Mouse (Mus musculus): ENCODE measurements around the gene Zcchc18. TPM values are rescaled to one million over a fixed set of nuclear protein-coding genes. Genes with fewer than 3 reads are reported as not detected.

The Zcchc18 gene
- polyA plus RNA-seq, 2 experiments: 0.04 to 0.14 TPM

GRCm38 (mm10) chrX:136976424-136977084, 16.4 kb upstream of the Zcchc18 start, which contains the start of the genes Tmsb15l and Tmsb15b1:
TSS of gene Tmsb15l (minus strand) at chrX:136976869.
TSS of gene Tmsb15b1 (minus strand) at chrX:136976874.
- Histone ChIP-seq H3K4me3 (ENCODE audit: insufficient read depth in 1 of 2, low read depth in 2 of 2, low read length in 2 of 2) (peak within 1 kb of the TSS; percentile 25 to 34), H3K9me3 (ENCODE audit: control insufficient read depth, low read length) (no peaks in the 10 kb centered on the region), H3K4me1 (replicated peaks; ENCODE audit: control insufficient read depth in 2 of 2, insufficient read depth in 2 of 2, low read length in 1 of 2) (no peaks in the 10 kb centered on the region), H3K27ac (no peak within 1 kb of the TSS), H3K27me3 (ENCODE audit: control insufficient read depth, insufficient read depth, low read length) (no peaks in the 10 kb centered on the region), H3K9ac (replicated peaks) (no peak within 1 kb of the TSS), H3K36me3 (replicated peaks; ENCODE audit: control insufficient read depth, insufficient read depth, low read depth) (no peaks in the 10 kb centered on the region), H3K4me2 (ENCODE audit: low read depth) (peak within 1 kb of the TSS; percentile 24)
- 13% methylated on average over 15 of the region's 15 CpGs for WGBS (ENCODE audit: insufficient replicate concordance)
- DNase-seq (ENCODE audit: low read depth in 3 of 3, low spot score in 3 of 3) (peak; percentile 24 to 39 (median 28)), ATAC-seq (ENCODE audit: insufficient read depth) (peak; percentile 97)
- TF ChIP-seq EP300 (IDR thresholded peaks at IDR 0.05; ENCODE audit: low read depth): no peak
- no peak for TF ChIP-seq CTCF (IDR thresholded peaks at IDR 0.05; ENCODE audit: low read depth)

GRCm38 (mm10) chrX:136978616-136979015, 14.3 kb upstream of the Zcchc18 start:
- TF ChIP-seq CTCF (IDR thresholded peaks at IDR 0.05; ENCODE audit: low read depth) (peak; percentile 38; the same call in 1 of the 2 replicates), EP300 (IDR thresholded peaks at IDR 0.05; ENCODE audit: low read depth) (no peak)
- no peak overlapping the region for H3K4me2 ChIP-seq (ENCODE audit: low read depth)
- H3K4me3 ChIP-seq (ENCODE audit: insufficient read depth in 1 of 2, low read depth in 2 of 2, low read length in 2 of 2): no peak overlapping the region
- H3K9ac ChIP-seq (replicated peaks): no peak overlapping the region
- no peak for ATAC-seq (ENCODE audit: insufficient read depth)
- H3K4me1 ChIP-seq (replicated peaks; ENCODE audit: control insufficient read depth in 2 of 2, insufficient read depth in 2 of 2, low read length in 1 of 2): no peaks in the 10 kb centered on the region
- H3K27ac ChIP-seq: no peak overlapping the region
- no peaks in the 10 kb centered on the region for H3K9me3 ChIP-seq (ENCODE audit: control insufficient read depth, low read length)
- H3K36me3 ChIP-seq (replicated peaks; ENCODE audit: control insufficient read depth, insufficient read depth, low read depth): no peaks in the 10 kb centered on the region
- DNase-seq (ENCODE audit: low read depth in 3 of 3, low spot score in 3 of 3): no peak
- no peaks in the 10 kb centered on the region for H3K27me3 ChIP-seq (ENCODE audit: control insufficient read depth, insufficient read depth, low read length)

GRCm38 (mm10) chrX:136986039-136986438, 6.9 kb upstream of the Zcchc18 start:
- H3K4me1 ChIP-seq (replicated peaks; ENCODE audit: control insufficient read depth in 2 of 2, insufficient read depth in 2 of 2, low read length in 1 of 2): no peaks in the 10 kb centered on the region
- no peak overlapping the region for H3K4me2 ChIP-seq (ENCODE audit: low read depth)
- no peaks in the 10 kb centered on the region for H3K9me3 ChIP-seq (ENCODE audit: control insufficient read depth, low read length)
- H3K36me3 ChIP-seq (replicated peaks; ENCODE audit: control insufficient read depth, insufficient read depth, low read depth): no peaks in the 10 kb centered on the region
- H3K4me3 ChIP-seq (ENCODE audit: insufficient read depth in 1 of 2, low read depth in 2 of 2, low read length in 2 of 2): no peak overlapping the region
- no peak overlapping the region for H3K27ac ChIP-seq
- DNase-seq (ENCODE audit: low read depth in 3 of 3, low spot score in 3 of 3) (no peak), ATAC-seq (ENCODE audit: insufficient read depth) (no peak)
- no peak overlapping the region for H3K9ac ChIP-seq (replicated peaks)
- TF ChIP-seq CTCF (IDR thresholded peaks at IDR 0.05; ENCODE audit: low read depth) (no peak), EP300 (IDR thresholded peaks at IDR 0.05; ENCODE audit: low read depth) (no peak)
- H3K27me3 ChIP-seq (ENCODE audit: control insufficient read depth, insufficient read depth, low read length): no peaks in the 10 kb centered on the region; the same call in 1 of the 2 replicates

- Histone ChIP-seq H3K4me2 (ENCODE audit: low read depth) (no peak overlapping the region), H3K4me3 (ENCODE audit: insufficient read depth in 1 of 2, low read depth in 2 of 2, low read length in 2 of 2) (no peak overlapping the region), H3K27me3 (ENCODE audit: control insufficient read depth, insufficient read depth, low read length) (peaks cover 12% of the 10 kb centered on the region), H3K9ac (replicated peaks) (no peak overlapping the region), H3K9me3 (ENCODE audit: control insufficient read depth, low read length) (no peaks in the 10 kb centered on the region), H3K4me1 (replicated peaks; ENCODE audit: control insufficient read depth in 2 of 2, insufficient read depth in 2 of 2, low read length in 1 of 2) (no peaks in the 10 kb centered on the region), H3K27ac (no peak overlapping the region), H3K36me3 (replicated peaks; ENCODE audit: control insufficient read depth, insufficient read depth, low read depth) (no peaks in the 10 kb centered on the region)
- TF ChIP-seq EP300 (IDR thresholded peaks at IDR 0.05; ENCODE audit: low read depth) (no peak), CTCF (IDR thresholded peaks at IDR 0.05; ENCODE audit: low read depth) (no peak)
- ATAC-seq (ENCODE audit: insufficient read depth) (no peak), DNase-seq (ENCODE audit: low read depth in 3 of 3, low spot score in 3 of 3) (no peak)
- 48% methylated on average over 2 of the region's 2 CpGs for WGBS (ENCODE audit: insufficient replicate concordance)
Observed at GRCm38 (mm10) chrX:136991274-136991673, 1.7 kb upstream of the Zcchc18 start.

- TF ChIP-seq EP300 (IDR thresholded peaks at IDR 0.05; ENCODE audit: low read depth): no peak
- TF ChIP-seq CTCF (IDR thresholded peaks at IDR 0.05; ENCODE audit: low read depth): no peak
- Histone ChIP-seq H3K9ac (replicated peaks) (no peak overlapping the region), H3K4me2 (ENCODE audit: low read depth) (peak overlapping the region; percentile 24), H3K27me3 (ENCODE audit: control insufficient read depth, insufficient read depth, low read length) (peaks cover 12% of the 10 kb centered on the region), H3K36me3 (replicated peaks; ENCODE audit: control insufficient read depth, insufficient read depth, low read depth) (no peaks in the 10 kb centered on the region), H3K4me3 (ENCODE audit: insufficient read depth in 1 of 2, low read depth in 2 of 2, low read length in 2 of 2) (peak overlapping the region in 1 of 2 experiments; percentile 4; a peak in 1 of 4 replicates), H3K4me1 (replicated peaks; ENCODE audit: control insufficient read depth in 2 of 2, insufficient read depth in 2 of 2, low read length in 1 of 2) (no peaks in the 10 kb centered on the region), H3K9me3 (ENCODE audit: control insufficient read depth, low read length) (no peaks in the 10 kb centered on the region), H3K27ac (no peak overlapping the region)
- ATAC-seq (ENCODE audit: insufficient read depth): no peak
- no peak for DNase-seq (ENCODE audit: low read depth in 3 of 3, low spot score in 3 of 3)
- 17% methylated on average over 19 of the region's 19 CpGs for WGBS (ENCODE audit: insufficient replicate concordance)
Observed at GRCm38 (mm10) chrX:136992191-136992965, 577 bp upstream of the Zcchc18 start.
